Mouse (Mus musculus): Measurements from ENCODE around the gene Top1.

DNA sequence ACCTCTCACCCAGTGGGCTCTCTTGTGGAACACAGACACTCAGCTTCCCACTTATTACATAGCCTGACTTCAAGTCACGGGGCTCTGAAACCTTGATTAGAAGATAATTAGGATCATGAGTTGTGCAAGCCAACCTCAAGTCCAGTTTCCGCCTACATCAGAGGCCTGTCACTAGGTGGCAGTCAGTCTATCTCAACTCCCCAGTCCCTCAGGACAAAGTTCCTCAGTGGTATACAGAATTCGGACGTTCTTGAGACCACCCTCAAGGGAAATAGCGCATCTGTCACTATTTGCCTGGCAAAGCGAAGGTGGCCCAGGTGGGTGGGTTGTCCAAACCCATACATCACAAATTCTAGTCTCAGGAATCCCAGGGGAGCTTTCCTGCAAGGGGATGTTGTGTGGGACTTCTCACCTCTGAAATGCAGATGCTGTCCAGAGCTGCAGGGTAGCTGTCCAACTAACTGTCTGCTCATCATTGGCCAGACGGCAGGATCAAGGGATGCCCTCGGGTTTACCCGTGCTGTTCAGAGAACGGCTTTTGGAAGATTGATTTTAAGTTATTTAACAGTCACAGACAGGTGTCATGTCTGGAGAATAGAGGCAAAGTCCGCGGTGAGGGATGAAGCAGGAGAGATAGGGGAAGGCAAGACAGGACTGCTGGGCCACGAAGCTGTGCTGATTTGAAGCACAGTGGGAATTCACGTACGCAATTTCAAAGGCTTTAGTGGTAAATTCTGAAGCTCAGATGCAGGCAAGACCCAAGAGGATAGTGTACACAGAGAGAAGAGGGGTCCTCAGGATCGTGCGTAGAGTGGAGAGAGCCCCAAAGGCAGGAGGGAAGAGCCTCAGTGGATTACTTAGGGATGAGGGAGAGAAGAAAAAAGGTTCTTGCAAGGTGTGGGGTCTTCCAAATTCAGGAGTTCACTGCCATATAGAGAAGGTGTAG, 84.4 kb downstream of the Top1 start:
- no peak for TF ChIP-seq CTCF (IDR thresholded peaks at IDR 0.05; ENCODE audit: borderline replicate concordance, control insufficient read depth, extremely low read depth, insufficient read depth, low read length, poor library complexity)
- no peak for TF ChIP-seq POLR2A (IDR thresholded peaks at IDR 0.05; ENCODE audit: control insufficient read depth, extremely low read depth, insufficient read depth, low read length, poor library complexity)

Measured in thymus, adult 2 months (tissue).